Mouse (Mus musculus) cerebellum, adult 2 months (tissue): ENCODE results near the gene Hnrnpll.

Source experiments
- CTCF ChIP-seq: fragments of 200-500 bp; IDR thresholded peaks from 2 replicates; pipeline ENCODE4 v1.5.1; 2011; ENCODE audit warnings: low read depth, mild to moderate bottlenecking, control low read depth, low read length, moderate library complexity, borderline replicate concordance; ENCODE audit not compliant: insufficient read depth
- POLR2A ChIP-seq: fragments of 200-500 bp; IDR thresholded peaks from 2 replicates; pipeline ENCODE4 v1.6.1; 2011; ENCODE audit warnings: low read length, control low read depth, borderline replicate concordance; ENCODE audit not compliant: insufficient read depth

GRCm38 (mm10) chr17:80026189-80026936 lies 35.8 kb downstream of the Hnrnpll start:
- no peak for TF ChIP-seq CTCF
- no peak for TF ChIP-seq POLR2A
